Mouse (Mus musculus) embryonic facial prominence, embryonic 12.5 days (tissue): Measurements from ENCODE around the gene Cldn4. TPM values are rescaled to one million over a fixed set of nuclear protein-coding genes. Genes with fewer than 3 reads are reported as not detected.

Source experiments
- ATAC-seq: fragments of 200-750 bp; cut with Nextera tagmentation; 2 replicates; pipeline ENCODE4 v1.8.0; 2017; ENCODE audit not compliant: insufficient number of reproducible peaks, insufficient read depth, low FRiP score, low TSS enrichment
- H3K27ac ChIP-seq: fragments of 300-500 bp; sonication (generic); 2 replicates; pipeline ENCODE4 v1.5.1; 2016; ENCODE audit warnings: mild to moderate bottlenecking
- H3K27me3 ChIP-seq: fragments of 300-500 bp; sonication (generic); 2 replicates; pipeline ENCODE4 v1.6.1; 2016; ENCODE audit warnings: mild to moderate bottlenecking, moderate library complexity
- H3K36me3 ChIP-seq: fragments of 300-500 bp; sonication (generic); 2 replicates; pipeline ENCODE4 v1.6.1; 2016; ENCODE audit warnings: mild to moderate bottlenecking
- H3K4me1 ChIP-seq: fragments of 300-500 bp; sonication (generic); 2 replicates; pipeline ENCODE4 v1.6.1; 2016
- H3K4me2 ChIP-seq: fragments of 300-500 bp; sonication (generic); replicated peaks from 2 replicates; pipeline ENCODE4 v1.6.1; 2016; ENCODE audit warnings: mild to moderate bottlenecking, moderate library complexity
- H3K4me3 ChIP-seq: fragments of 300-500 bp; sonication (generic); 2 replicates; pipeline ENCODE4 v1.5.1; 2016; ENCODE audit warnings: mild to moderate bottlenecking
- H3K9ac ChIP-seq: fragments of 300-500 bp; sonication (generic); 2 replicates; pipeline ENCODE4 v1.6.1; 2016; ENCODE audit warnings: mild to moderate bottlenecking, moderate library complexity
- H3K9me3 ChIP-seq: fragments of 300-500 bp; sonication (generic); 2 replicates; pipeline ENCODE4 v1.6.1; 2016; ENCODE audit warnings: mild to moderate bottlenecking, moderate library complexity
- WGBS: fragments of 180-500 bp; shearing (Covaris S2); methylation state at CpG from one replicate; pipeline ENCODE4 v1.1.7; 2016; 5-methylcytosine and 5-hydroxymethylcytosine counted together
- polyA plus RNA-seq: library from polyadenylated mRNA; unstranded; fragments of >200 nt; fragmentation: Nextera tagmentation; extraction: Ambion mirVana; gene quantifications from 2 replicates; pipeline ENCODE4 v1.2.1, GENCODE M21; 2016

Gene Cldn4
- polyA plus RNA-seq, 1 experiment from 2014 or later, result 11.8 TPM

GRCm38 (mm10) chr5:134906633-134907032 is 40.1 kb downstream of the Cldn4 start, which contains the start of gene Tmem270:
Gene Tmem270, minus strand, starts transcription at chr5:134906733.
- no peak for ATAC-seq
- no peaks in the 10 kb centered on the region for H3K36me3 ChIP-seq
- no peaks in the 10 kb centered on the region for H3K4me1 ChIP-seq
- no peak within 1 kb of the TSS for H3K27ac ChIP-seq
- no peaks in the 10 kb centered on the region for H3K9me3 ChIP-seq
- WGBS, result 80% methylated on average over 6 of the region's 6 CpGs
- no peak within 1 kb of the TSS for H3K4me3 ChIP-seq
- 0 out of 2 replicates have a peak, but pooled peaks cover 4% of the 10 kb centered on the region for H3K27me3 ChIP-seq
- H3K4me2 ChIP-seq, result no peak within 1 kb of the TSS
- H3K9ac ChIP-seq, result no peak within 1 kb of the TSS

- H3K27ac ChIP-seq, result no peak overlapping the region
- H3K9ac ChIP-seq, result no peak overlapping the region
- H3K36me3 ChIP-seq, result no peaks in the 10 kb centered on the region
- peaks cover 13% of the 10 kb centered on the region for H3K4me1 ChIP-seq
- no peaks in the 10 kb centered on the region for H3K27me3 ChIP-seq
- no peak for ATAC-seq
- H3K9me3 ChIP-seq, result no peaks in the 10 kb centered on the region
- no peak overlapping the region for H3K4me3 ChIP-seq
- WGBS, result 75% methylated on average over 8 of the region's 8 CpGs
- no peak overlapping the region for H3K4me2 ChIP-seq
Measured at GRCm38 (mm10) chr5:134901644-134902027, 45.1 kb downstream of the Cldn4 start.

GRCm38 (mm10) chr5:134901012-134901643 is 45.6 kb downstream of the Cldn4 start:
- Histone ChIP-seq H3K36me3 (no peaks in the 10 kb centered on the region), H3K4me3 (no peak overlapping the region), H3K9ac (no peak overlapping the region), H3K4me1 (peaks cover 13% of the 10 kb centered on the region), H3K27ac (no peak overlapping the region), H3K27me3 (no peaks in the 10 kb centered on the region), H3K9me3 (no peaks in the 10 kb centered on the region), H3K4me2 (no peak overlapping the region)
- ATAC-seq, result peak; percentile 43; the same call in 1 of the 2 replicates
- WGBS, result 37% methylated on average over 12 of the region's 12 CpGs

- WGBS, result 51% methylated on average over 17 of the region's 17 CpGs
- no peak for ATAC-seq
- no peak overlapping the region for H3K4me2 ChIP-seq
- no peak overlapping the region for H3K9ac ChIP-seq
- no peak overlapping the region for H3K4me3 ChIP-seq
- no peaks in the 10 kb centered on the region for H3K27me3 ChIP-seq
- 0 out of 2 replicates have a peak overlapping the region, but pooled peaks have one; percentile 12 for H3K27ac ChIP-seq
- H3K9me3 ChIP-seq, result no peaks in the 10 kb centered on the region
- peaks cover 28% of the 10 kb centered on the region for H3K4me1 ChIP-seq
- no peaks in the 10 kb centered on the region for H3K36me3 ChIP-seq
Measured at GRCm38 (mm10) chr5:134897596-134897995, 49.1 kb downstream of the Cldn4 start.

GRCm38 (mm10) chr5:134896965-134897364 is 49.8 kb downstream of the Cldn4 start:
- no peaks in the 10 kb centered on the region for H3K27me3 ChIP-seq
- no peak overlapping the region for H3K4me2 ChIP-seq
- H3K36me3 ChIP-seq, result no peaks in the 10 kb centered on the region
- peaks cover 28% of the 10 kb centered on the region for H3K4me1 ChIP-seq
- no peak overlapping the region for H3K27ac ChIP-seq
- H3K4me3 ChIP-seq, result no peak overlapping the region
- WGBS, result 74% methylated on average over 8 of the region's 8 CpGs
- H3K9ac ChIP-seq, result no peak overlapping the region
- no peaks in the 10 kb centered on the region for H3K9me3 ChIP-seq
- ATAC-seq, result no peak

- H3K4me1 ChIP-seq, result peaks cover 28% of the 10 kb centered on the region
- H3K9ac ChIP-seq, result no peak overlapping the region
- no peak overlapping the region for H3K4me2 ChIP-seq
- H3K36me3 ChIP-seq, result no peaks in the 10 kb centered on the region
- peak overlapping the region; percentile 51 for H3K27ac ChIP-seq
- H3K9me3 ChIP-seq, result no peaks in the 10 kb centered on the region
- no peaks in the 10 kb centered on the region for H3K27me3 ChIP-seq
- WGBS, result 22% methylated on average over 8 of the region's 8 CpGs
- H3K4me3 ChIP-seq, result no peak overlapping the region
- ATAC-seq, result peak; percentile 67
Measured at GRCm38 (mm10) chr5:134895291-134895690, 51.4 kb downstream of the Cldn4 start.

Other genes starting within 250 kb of the Cldn4 start
- gene Eln, start 199.6 kb downstream of the Cldn4 start, polyA plus RNA-seq, result 32.7 and 35.4 TPM in 2 replicates
- gene Tmem270, start 40.2 kb downstream of the Cldn4 start, polyA plus RNA-seq, result not detected in 2 replicates
- 2.4 and 2.9 TPM in 2 replicates for gene Cldn13, start 31.4 kb downstream of the Cldn4 start, polyA plus RNA-seq
- 21.7 and 21.8 TPM in 2 replicates for gene Mettl27, start 14.6 kb downstream of the Cldn4 start, polyA plus RNA-seq
- 14.8 and 20.5 TPM in 2 replicates for gene Cldn3, start 39.3 kb upstream of the Cldn4 start, polyA plus RNA-seq
- 49.8 and 51.9 TPM in 2 replicates for gene Abhd11, start 62.2 kb upstream of the Cldn4 start, polyA plus RNA-seq
- 20.4 and 20.7 TPM in 2 replicates for gene Stx1a, start 76.5 kb upstream of the Cldn4 start, polyA plus RNA-seq
- gene Dnajc30, start 117.3 kb upstream of the Cldn4 start, polyA plus RNA-seq, result 31.9 and 34.2 TPM in 2 replicates
- 145 and 154 TPM in 2 replicates for gene Bud23, start 118.0 kb upstream of the Cldn4 start, polyA plus RNA-seq
- 26.4 and 27.2 TPM in 2 replicates for gene Vps37d, start 131.3 kb upstream of the Cldn4 start, polyA plus RNA-seq
- 3.3 and 3.8 TPM in 2 replicates for gene Mlxipl, start 143.0 kb upstream of the Cldn4 start, polyA plus RNA-seq
- gene Tbl2, start 202.7 kb upstream of the Cldn4 start, polyA plus RNA-seq, result 24.8 and 30.0 TPM in 2 replicates
- gene Bcl7b, start 221.3 kb upstream of the Cldn4 start, polyA plus RNA-seq, result 47.5 and 47.7 TPM in 2 replicates
- gene Baz1b, start 240.3 kb upstream of the Cldn4 start, polyA plus RNA-seq, result 68.7 and 69.0 TPM in 2 replicates